Mouse (Mus musculus) right cerebral cortex, postnatal 4 days (tissue): ENCODE measurements around the gene Carnmt1.

Experiments
- DNase-seq: peaks from one replicate; pipeline ENCODE4 v3.0.0-alpha.2; 2022

Gene Carnmt1

GRCm38 (mm10) chr19:18670608-18671007, at the start of gene Carnmt1:
TSS of gene Carnmt1 (plus strand) at chr19:18670764.
- DNase-seq: peak; percentile 95

GRCm38 (mm10) chr19:18623894-18624293, 46.7 kb upstream of the Carnmt1 start:
- DNase-seq: no peak

GRCm38 (mm10) chr19:18629589-18629988, 41.0 kb upstream of the Carnmt1 start:
- DNase-seq: peak; percentile 6

- no peak for DNase-seq
Measured at GRCm38 (mm10) chr19:18630221-18631119, 40.1 kb upstream of the Carnmt1 start.

GRCm38 (mm10) chr19:18631161-18631643, 39.4 kb upstream of the Carnmt1 start:
- peak; percentile 44 for DNase-seq

- DNase-seq: peak; percentile 87
Measured at GRCm38 (mm10) chr19:18631644-18632219, 38.8 kb upstream of the Carnmt1 start, which contains the start of the genes Ostf1 and Nmrk1. TSS of gene Ostf1 (minus strand) at chr19:18631823. TSS of gene Nmrk1 (plus strand) at chr19:18631950.

- DNase-seq: no peak
Measured at GRCm38 (mm10) chr19:18632231-18633185, 38.1 kb upstream of the Carnmt1 start.

GRCm38 (mm10) chr19:18637954-18638353, 32.6 kb upstream of the Carnmt1 start:
- DNase-seq: no peak

GRCm38 (mm10) chr19:18638949-18639348, 31.6 kb upstream of the Carnmt1 start:
- DNase-seq: no peak

GRCm38 (mm10) chr19:18639552-18639951, 31.0 kb upstream of the Carnmt1 start:
- DNase-seq: no peak

- no peak for DNase-seq
Measured at GRCm38 (mm10) chr19:18641001-18641400, 29.6 kb upstream of the Carnmt1 start.

- no peak for DNase-seq
Measured at GRCm38 (mm10) chr19:18643411-18643810, 27.2 kb upstream of the Carnmt1 start.

GRCm38 (mm10) chr19:18644084-18644483, 26.5 kb upstream of the Carnmt1 start:
- DNase-seq: no peak

- DNase-seq: no peak
Measured at GRCm38 (mm10) chr19:18646397-18646796, 24.2 kb upstream of the Carnmt1 start.

- DNase-seq: no peak
Measured at GRCm38 (mm10) chr19:18646853-18647420, 23.6 kb upstream of the Carnmt1 start.

GRCm38 (mm10) chr19:18647775-18648557, 22.6 kb upstream of the Carnmt1 start:
- DNase-seq: no peak

- DNase-seq: no peak
Measured at GRCm38 (mm10) chr19:18648558-18648945, 22.0 kb upstream of the Carnmt1 start.

- DNase-seq: no peak
Measured at GRCm38 (mm10) chr19:18649955-18650354, 20.6 kb upstream of the Carnmt1 start.

- DNase-seq: no peak
Measured at GRCm38 (mm10) chr19:18650473-18650872, 20.1 kb upstream of the Carnmt1 start.

- no peak for DNase-seq
Measured at GRCm38 (mm10) chr19:18652592-18652991, 18.0 kb upstream of the Carnmt1 start.

GRCm38 (mm10) chr19:18653058-18653457, 17.5 kb upstream of the Carnmt1 start:
- no peak for DNase-seq

- DNase-seq: no peak
Measured at GRCm38 (mm10) chr19:18654330-18654729, 16.2 kb upstream of the Carnmt1 start.
